Mouse (Mus musculus) embryonic facial prominence, embryonic 13.5 days (tissue): Measurements from ENCODE around the gene Atp2c2. TPM values are rescaled to one million over a fixed set of nuclear protein-coding genes. Genes with fewer than 3 reads are reported as not detected.

Source experiments
- ATAC-seq: fragments of 200-750 bp; cut with Nextera tagmentation; 2 replicates; pipeline ENCODE4 v1.8.0; 2017; ENCODE audit warnings: low read depth; ENCODE audit not compliant: insufficient number of reproducible peaks, insufficient read depth, low FRiP score, low TSS enrichment
- H3K27ac ChIP-seq: fragments of 300-500 bp; sonication (generic); 2 replicates; pipeline ENCODE4 v1.5.1; 2015; ENCODE audit warnings: moderate library complexity, mild to moderate bottlenecking, inconsistent platforms
- H3K27me3 ChIP-seq: fragments of 300-500 bp; sonication (generic); 2 replicates; pipeline ENCODE4 v1.6.1; 2015; ENCODE audit warnings: mild to moderate bottlenecking, inconsistent platforms
- H3K36me3 ChIP-seq: fragments of 300-500 bp; sonication (generic); 2 replicates; pipeline ENCODE4 v1.6.1; 2015; ENCODE audit warnings: mild to moderate bottlenecking, inconsistent platforms
- H3K4me1 ChIP-seq: fragments of 300-500 bp; sonication (generic); 2 replicates; pipeline ENCODE4 v1.6.1; 2015; ENCODE audit warnings: inconsistent platforms
- H3K4me2 ChIP-seq: fragments of 300-500 bp; sonication (generic); 2 replicates; pipeline ENCODE4 v1.6.1; 2015; ENCODE audit warnings: moderate library complexity, mild to moderate bottlenecking, inconsistent platforms
- H3K4me3 ChIP-seq: fragments of 300-500 bp; sonication (generic); 2 replicates; pipeline ENCODE4 v1.5.1; 2015; ENCODE audit warnings: mild to moderate bottlenecking, inconsistent platforms
- H3K9ac ChIP-seq: fragments of 300-500 bp; sonication (generic); 2 replicates; pipeline ENCODE4 v1.6.1; 2015; ENCODE audit warnings: mild to moderate bottlenecking, inconsistent platforms
- H3K9me3 ChIP-seq: fragments of 300-500 bp; sonication (generic); 2 replicates; pipeline ENCODE4 v1.6.1; 2016; ENCODE audit warnings: inconsistent platforms
- whole genome bisulfite sequencing: fragments of 180-500 bp; shearing (Covaris S2); methylation state at CpG from one replicate; pipeline ENCODE4 v1.1.7; 2015; ENCODE audit warnings: mixed read lengths; 5-methylcytosine and 5-hydroxymethylcytosine counted together
- polyA plus RNA-seq: library from polyadenylated mRNA; unstranded; fragments of >200 nt; fragmentation: Nextera tagmentation; extraction: Ambion mirVana; gene quantifications from 2 replicates; pipeline ENCODE4 v1.2.1, GENCODE M21; 2015

Atp2c2 gene
- polyA plus RNA-seq, 1 experiment from 2014 or later: 2.3 TPM

DNA sequence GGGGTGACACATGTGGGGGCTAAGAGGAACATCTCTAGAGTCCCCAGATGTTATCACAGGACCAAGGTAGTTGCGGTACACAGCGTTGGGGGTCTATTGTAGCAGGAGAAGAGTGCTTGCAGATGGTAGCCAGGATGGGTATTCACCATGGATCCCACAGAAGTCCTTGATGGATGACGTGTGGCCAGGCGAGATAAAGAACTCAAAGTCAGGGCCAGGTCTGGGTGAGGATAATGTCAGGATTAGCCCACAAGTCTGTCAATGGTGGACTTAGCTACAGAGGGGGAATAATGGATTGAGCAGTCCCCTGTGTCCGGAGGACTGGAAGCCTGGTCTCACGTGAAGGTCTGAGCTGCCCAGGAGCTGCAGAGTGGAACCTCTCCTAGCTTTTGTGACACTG, 24.8 kb downstream of the Atp2c2 start:
- H3K4me3 ChIP-seq: no peak overlapping the region
- no peaks in the 10 kb centered on the region for H3K36me3 ChIP-seq
- 0 out of 2 replicates have a peak, but pooled peaks cover 5% of the 10 kb centered on the region for H3K4me1 ChIP-seq
- no peaks in the 10 kb centered on the region for H3K27me3 ChIP-seq
- H3K4me2 ChIP-seq: no peak overlapping the region
- no peak for ATAC-seq
- H3K27ac ChIP-seq: no peak overlapping the region
- no peaks in the 10 kb centered on the region for H3K9me3 ChIP-seq
- WGBS: 85% methylated on average over 6 of the region's 6 CpGs
- H3K9ac ChIP-seq: no peak overlapping the region

- Histone ChIP-seq H3K27ac (no peak overlapping the region), H3K9me3 (no peaks in the 10 kb centered on the region), H3K36me3 (no peaks in the 10 kb centered on the region), H3K4me3 (no peak overlapping the region), H3K4me2 (no peak overlapping the region), H3K9ac (no peak overlapping the region), H3K27me3 (no peaks in the 10 kb centered on the region), H3K4me1 (no peaks in the 10 kb centered on the region)
- no peak for ATAC-seq
- WGBS: 88% methylated on average over 8 of the region's 8 CpGs
Measured at GRCm38 (mm10) chr8:119727093-119727492, 27.3 kb downstream of the Atp2c2 start.

- Histone ChIP-seq H3K27ac (no peak overlapping the region), H3K4me1 (no peaks in the 10 kb centered on the region), H3K4me3 (no peak overlapping the region), H3K36me3 (no peaks in the 10 kb centered on the region), H3K4me2 (no peak overlapping the region), H3K9me3 (no peaks in the 10 kb centered on the region), H3K27me3 (no peaks in the 10 kb centered on the region), H3K9ac (no peak overlapping the region)
- WGBS: 86% methylated on average over 8 of the region's 8 CpGs
- ATAC-seq: no peak
Measured at GRCm38 (mm10) chr8:119728351-119728895, 28.6 kb downstream of the Atp2c2 start.

DNA sequence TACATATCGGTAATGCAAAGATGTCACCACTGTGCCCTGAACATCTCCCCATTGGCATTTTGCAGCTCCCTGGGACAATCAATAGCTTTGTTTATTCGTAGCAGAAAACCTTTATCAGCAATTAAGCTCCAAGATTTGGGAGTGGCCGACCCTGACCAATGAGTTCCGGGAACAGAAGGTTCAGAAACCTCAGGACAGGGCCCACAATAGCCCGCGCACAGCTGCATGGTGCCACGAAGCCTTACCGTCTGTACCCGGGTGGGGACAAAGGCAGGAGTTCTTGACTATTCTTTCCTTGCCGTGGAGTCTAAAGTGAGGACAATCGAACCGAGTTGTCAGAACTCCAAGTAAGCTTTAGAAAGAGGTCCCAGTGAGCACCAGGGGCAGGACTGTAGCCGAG, 32.3 kb downstream of the Atp2c2 start:
- no peaks in the 10 kb centered on the region for H3K4me1 ChIP-seq
- H3K9ac ChIP-seq: no peak overlapping the region
- no peaks in the 10 kb centered on the region for H3K36me3 ChIP-seq
- ATAC-seq: no peak
- H3K27ac ChIP-seq: no peak overlapping the region
- no peaks in the 10 kb centered on the region for H3K27me3 ChIP-seq
- no peak overlapping the region for H3K4me2 ChIP-seq
- 84% methylated on average over 13 of the region's 13 CpGs for WGBS
- no peak overlapping the region for H3K4me3 ChIP-seq
- H3K9me3 ChIP-seq: no peaks in the 10 kb centered on the region

GRCm38 (mm10) chr8:119736348-119736917, 36.6 kb downstream of the Atp2c2 start:
- Histone ChIP-seq H3K4me2 (no peak overlapping the region), H3K4me1 (no peaks in the 10 kb centered on the region)
- no peak for ATAC-seq

GRCm38 (mm10) chr8:119737093-119737900, 37.5 kb downstream of the Atp2c2 start:
- no peaks in the 10 kb centered on the region for H3K36me3 ChIP-seq
- no peak overlapping the region for H3K4me3 ChIP-seq
- no peaks in the 10 kb centered on the region for H3K4me1 ChIP-seq
- no peak overlapping the region for H3K4me2 ChIP-seq
- WGBS: 79% methylated on average over 11 of the region's 11 CpGs
- no peak overlapping the region for H3K9ac ChIP-seq
- no peak overlapping the region for H3K27ac ChIP-seq
- H3K27me3 ChIP-seq: no peaks in the 10 kb centered on the region
- no peaks in the 10 kb centered on the region for H3K9me3 ChIP-seq
- no peak for ATAC-seq

More at GRCm38 (mm10) chr8:119736348-119736917, 36.6 kb downstream of the Atp2c2 start:
- 82% methylated on average over 10 of the region's 10 CpGs for WGBS
- H3K9me3 ChIP-seq: no peaks in the 10 kb centered on the region
- H3K9ac ChIP-seq: no peak overlapping the region
- no peaks in the 10 kb centered on the region for H3K27me3 ChIP-seq
- H3K27ac ChIP-seq: no peak overlapping the region
- no peak overlapping the region for H3K4me3 ChIP-seq
- no peaks in the 10 kb centered on the region for H3K36me3 ChIP-seq

- 76% methylated on average over 19 of the region's 19 CpGs for WGBS
- no peaks in the 10 kb centered on the region for H3K27me3 ChIP-seq
- no peaks in the 10 kb centered on the region for H3K36me3 ChIP-seq
- H3K4me3 ChIP-seq: no peak overlapping the region
- H3K27ac ChIP-seq: no peak overlapping the region
- H3K9ac ChIP-seq: no peak overlapping the region
- ATAC-seq: no peak
- no peaks in the 10 kb centered on the region for H3K9me3 ChIP-seq
- no peak overlapping the region for H3K4me2 ChIP-seq
- H3K4me1 ChIP-seq: no peaks in the 10 kb centered on the region
Measured at GRCm38 (mm10) chr8:119738129-119738907, 38.5 kb downstream of the Atp2c2 start.

DNA sequence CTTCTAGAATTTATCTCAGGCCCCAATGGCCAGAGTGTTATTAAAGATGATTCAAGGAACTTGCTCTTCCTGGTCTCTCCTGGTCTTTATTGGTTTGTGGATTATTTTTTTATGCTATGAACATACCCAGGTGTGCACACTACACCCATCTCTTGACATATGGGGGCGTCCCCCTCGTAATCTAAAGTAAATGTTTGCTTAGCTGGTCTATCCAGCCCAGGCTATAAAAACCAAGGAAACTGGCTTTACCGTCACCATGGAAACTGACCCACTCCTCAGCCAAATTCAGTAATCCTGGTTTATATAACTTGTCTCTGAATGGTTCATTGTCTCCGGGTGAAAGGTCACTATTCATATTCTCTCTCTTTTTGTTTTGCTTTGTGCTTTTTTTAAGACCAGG, 40.8 kb downstream of the Atp2c2 start:
- Histone ChIP-seq H3K4me2 (no peak overlapping the region), H3K4me1 (no peaks in the 10 kb centered on the region), H3K4me3 (no peak overlapping the region), H3K27ac (no peak overlapping the region), H3K36me3 (no peaks in the 10 kb centered on the region), H3K27me3 (no peaks in the 10 kb centered on the region), H3K9ac (no peak overlapping the region), H3K9me3 (no peaks in the 10 kb centered on the region)
- WGBS: 78% methylated on average over 4 of the region's 4 CpGs
- no peak for ATAC-seq

GRCm38 (mm10) chr8:119742409-119742808, 42.6 kb downstream of the Atp2c2 start:
- Histone ChIP-seq H3K36me3 (no peaks in the 10 kb centered on the region), H3K27me3 (no peaks in the 10 kb centered on the region), H3K27ac (no peak overlapping the region), H3K4me1 (no peaks in the 10 kb centered on the region), H3K4me2 (no peak overlapping the region), H3K9me3 (no peaks in the 10 kb centered on the region), H3K4me3 (no peak overlapping the region), H3K9ac (no peak overlapping the region)
- no peak for ATAC-seq
- WGBS: 85% methylated on average over 7 of the region's 7 CpGs

DNA sequence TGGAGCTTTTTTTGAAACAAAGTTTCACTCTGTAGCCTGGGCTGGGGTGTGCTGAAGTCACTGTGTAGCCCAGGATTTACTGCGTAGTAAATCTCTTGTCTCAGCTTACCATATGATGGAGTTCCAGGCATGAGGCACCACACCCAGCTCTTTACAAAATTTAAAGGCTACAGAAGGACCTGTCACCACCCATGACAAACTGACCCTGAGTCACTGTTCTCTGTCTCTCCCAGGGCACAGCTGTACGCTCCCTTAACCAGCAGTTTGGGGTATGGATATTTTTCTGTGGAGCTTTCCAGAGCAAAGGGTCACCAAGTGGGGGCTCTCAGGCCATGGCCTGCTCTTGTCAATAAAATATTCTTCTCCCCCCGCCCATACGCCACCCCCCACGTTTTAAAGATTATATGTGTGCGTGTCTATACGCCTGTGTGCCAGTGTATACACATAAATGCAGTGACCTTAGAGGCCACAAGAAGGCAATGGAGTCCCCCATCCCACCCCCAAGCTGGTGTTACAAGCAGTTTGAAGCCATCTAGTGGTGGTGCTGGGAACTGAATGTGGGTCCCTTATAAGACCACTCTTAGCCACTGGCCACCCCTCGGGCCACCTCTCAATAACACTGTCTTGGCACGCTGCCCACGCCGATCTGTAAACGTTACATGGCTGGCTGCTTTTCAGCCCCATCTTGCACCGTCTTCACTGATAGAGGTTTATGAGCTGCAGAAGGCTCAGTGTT, 43.6 kb downstream of the Atp2c2 start:
- no peak overlapping the region for H3K27ac ChIP-seq
- no peaks in the 10 kb centered on the region for H3K4me1 ChIP-seq
- H3K36me3 ChIP-seq: no peaks in the 10 kb centered on the region
- no peak overlapping the region for H3K4me2 ChIP-seq
- H3K9me3 ChIP-seq: no peaks in the 10 kb centered on the region
- no peak for ATAC-seq
- H3K9ac ChIP-seq: no peak overlapping the region
- WGBS: 57% methylated on average over 13 of the region's 13 CpGs
- no peaks in the 10 kb centered on the region for H3K27me3 ChIP-seq
- H3K4me3 ChIP-seq: no peak overlapping the region

DNA sequence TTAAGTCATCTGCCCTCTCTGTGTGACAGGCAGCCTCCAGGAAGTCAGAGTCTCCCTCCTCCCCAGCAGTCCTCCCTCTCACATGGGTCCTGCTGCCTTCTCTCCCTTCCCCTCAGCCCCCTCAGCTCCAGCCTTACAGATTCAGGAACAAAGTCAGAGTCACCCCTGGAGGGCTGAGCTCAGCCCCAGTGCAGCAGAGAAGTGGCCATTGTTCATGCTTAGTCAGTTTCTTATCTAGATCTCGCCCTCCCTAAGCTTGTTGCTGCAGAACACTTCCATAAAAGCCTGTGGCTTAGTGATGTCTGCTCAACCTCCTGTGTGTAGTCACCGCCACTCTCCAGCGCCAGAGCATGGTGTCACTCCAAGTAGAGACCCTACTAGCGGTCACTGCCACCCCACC, 44.8 kb downstream of the Atp2c2 start:
- Histone ChIP-seq H3K4me3 (no peak overlapping the region), H3K4me1 (no peaks in the 10 kb centered on the region), H3K27ac (no peak overlapping the region), H3K27me3 (no peaks in the 10 kb centered on the region), H3K9me3 (no peaks in the 10 kb centered on the region), H3K9ac (no peak overlapping the region), H3K4me2 (no peak overlapping the region), H3K36me3 (no peaks in the 10 kb centered on the region)
- no peak for ATAC-seq
- WGBS: 86% methylated on average over 4 of the region's 4 CpGs
